In genomic region chr4:128727721-128728430, GRCm38 (mm10) we compare ENCODE assay signal across 8 mouse cellular contexts. TPM values are rescaled to one million over a fixed set of nuclear protein-coding genes. Genes with fewer than 3 reads are reported as not detected.
DNase-seq lines count a peak whose midpoint lies in the region; ATAC-seq and TF ChIP-seq lines count a peak whose summit lies in the region.

No protein-coding gene starts in this region.

- peak overlapping the region; percentile 93 for H3ac ChIP-seq in myocyte (ENCODE audit: control insufficient read depth, insufficient read length)

- H3K9ac ChIP-seq in forebrain, postnatal 0 days = peak overlapping the region; percentile 98
- H3K9ac ChIP-seq in hindbrain, postnatal 0 days (replicated peaks; ENCODE audit: low read length) = peak overlapping the region; percentile 100
- H3K9ac ChIP-seq in liver, embryonic 12.5 days = peak overlapping the region; percentile 90

- no peaks in the 10 kb centered on the region for H3K9me3 ChIP-seq in forebrain, postnatal 0 days (ENCODE audit: low read length)
- no peaks in the 10 kb centered on the region for H3K9me3 ChIP-seq in hindbrain, postnatal 0 days (ENCODE audit: low read length)
- no peaks in the 10 kb centered on the region for H3K9me3 ChIP-seq in liver, embryonic 12.5 days (replicated peaks)

- WGBS in forebrain, postnatal 0 days = under 1% methylated on average over 60 of the region's 65 CpGs
- WGBS in hindbrain, postnatal 0 days = 4% methylated on average over 60 of the region's 65 CpGs
- WGBS in liver, embryonic 12.5 days (ENCODE audit: insufficient replicate concordance) = under 1% methylated on average over 53 of the region's 65 CpGs

- peak; percentile 6 for TF ChIP-seq POLR2A in myocyte (IDR thresholded peaks at IDR 0.05; ENCODE audit: insufficient read length, low read depth)

- peak; percentile 53 for ATAC-seq in forebrain, postnatal 0 days
- ATAC-seq in hindbrain, postnatal 0 days = peak; percentile 61
- peak; percentile 92 for ATAC-seq in liver, embryonic 12.5 days

- 0 out of 2 replicates have a peak, but pooled peaks cover 10% of the 10 kb centered on the region for H3K36me3 ChIP-seq in forebrain, postnatal 0 days (ENCODE audit: insufficient read depth)
- no peaks in the 10 kb centered on the region for H3K36me3 ChIP-seq in hindbrain, postnatal 0 days (ENCODE audit: insufficient read depth, low read length)
- H3K36me3 ChIP-seq in liver, embryonic 12.5 days = peaks cover 23% of the 10 kb centered on the region
- no peaks in the 10 kb centered on the region for H3K36me3 ChIP-seq in myocyte (ENCODE audit: control insufficient read depth, insufficient read depth)

- no peak for TF ChIP-seq CTCF in forebrain, postnatal 0 days (IDR thresholded peaks at IDR 0.05; ENCODE audit: low read depth)
- TF ChIP-seq CTCF in hindbrain, postnatal 0 days (IDR thresholded peaks at IDR 0.05; ENCODE audit: low read depth) = no peak

- peak; percentile 44 for DNase-seq in layer of hippocampus, adult 11-12 months (ENCODE audit: low spot score)
- DNase-seq in layer of hippocampus, postnatal 25 days (ENCODE audit: extremely low spot score in 1 of 2, low spot score in 1 of 2) = no peak
- peak; percentile 68 to 76 for DNase-seq in cerebellum, adult 18-20 months
- peak; percentile 65 for DNase-seq in forebrain, postnatal 0 days
- DNase-seq in hindbrain, postnatal 0 days (ENCODE audit: low spot score) = peak; percentile 60
- DNase-seq in yolk sac, embryonic 10.5 days (ENCODE audit: low spot score) = peak; percentile 65

- peak overlapping the region; percentile 97 for H3K27ac ChIP-seq in forebrain, postnatal 0 days (ENCODE audit: low read depth, low read length)
- H3K27ac ChIP-seq in hindbrain, postnatal 0 days = peak overlapping the region; percentile 98
- peak overlapping the region; percentile 94 for H3K27ac ChIP-seq in liver, embryonic 12.5 days

- peak overlapping the region; percentile 85 for H3K4me2 ChIP-seq in forebrain, postnatal 0 days (ENCODE audit: low read depth)
- H3K4me2 ChIP-seq in hindbrain, postnatal 0 days (ENCODE audit: low read depth, low read length) = peak overlapping the region; percentile 74
- H3K4me2 ChIP-seq in liver, embryonic 12.5 days = peak overlapping the region; percentile 89
- H3K4me2 ChIP-seq in myocyte (ENCODE audit: low read depth) = peak overlapping the region; percentile 90

- H3K4me3 ChIP-seq in forebrain, postnatal 0 days (ENCODE audit: low read depth, low read length) = peak overlapping the region; percentile 99
- peak overlapping the region; percentile 99 for H3K4me3 ChIP-seq in hindbrain, postnatal 0 days (ENCODE audit: low read length)
- H3K4me3 ChIP-seq in liver, embryonic 12.5 days = peak overlapping the region; percentile 93
- H3K4me3 ChIP-seq in myocyte = peak overlapping the region; percentile 86

- peaks cover 52% of the 10 kb centered on the region for H3K79me2 ChIP-seq in myocyte (ENCODE audit: control insufficient read depth, insufficient read depth)

- no peaks in the 10 kb centered on the region for H3K27me3 ChIP-seq in forebrain, postnatal 0 days (ENCODE audit: insufficient read depth, low read length)
- no peaks in the 10 kb centered on the region for H3K27me3 ChIP-seq in hindbrain, postnatal 0 days (ENCODE audit: insufficient read depth, low read length)
- H3K27me3 ChIP-seq in liver, embryonic 12.5 days (replicated peaks) = peaks cover 4% of the 10 kb centered on the region
- H3K27me3 ChIP-seq in myocyte (ENCODE audit: control insufficient read depth, insufficient read depth, insufficient read length) = no peaks in the 10 kb centered on the region

- H3K4me1 ChIP-seq in forebrain, postnatal 0 days (ENCODE audit: insufficient read depth) = peaks cover 30% of the 10 kb centered on the region
- H3K4me1 ChIP-seq in hindbrain, postnatal 0 days (ENCODE audit: insufficient read depth, low read length) = peaks cover 38% of the 10 kb centered on the region
- H3K4me1 ChIP-seq in liver, embryonic 12.5 days = peaks cover 46% of the 10 kb centered on the region

TF ChIP-seq in myocyte, 11 proteins besides CTCF, POLR2A, EP300 and RAD21:
- TF ChIP-seq CEBPB (IDR thresholded peaks at IDR 0.05; ENCODE audit: insufficient read depth, poor library complexity, severe bottlenecking) (no peak), MYOD1 (IDR thresholded peaks at IDR 0.05; ENCODE audit: control insufficient read depth in 1 of 3, insufficient read length in 2 of 3, low read depth in 2 of 3) (no peak), POLR2AphosphoS2 (IDR thresholded peaks at IDR 0.05; ENCODE audit: insufficient read length, low read depth) (no peak), REST (IDR thresholded peaks at IDR 0.05; ENCODE audit: insufficient read depth, insufficient read length) (no peak), SRF (IDR thresholded peaks at IDR 0.05; ENCODE audit: control insufficient read depth, insufficient read length, low read depth) (no peak), MYOG (IDR thresholded peaks at IDR 0.05; ENCODE audit: control insufficient read depth in 1 of 3, insufficient read depth in 1 of 3, insufficient read length in 2 of 3, low read depth in 2 of 3) (no peak), E2F4 (IDR thresholded peaks at IDR 0.05; ENCODE audit: insufficient read depth) (no peak), TCF12 (IDR thresholded peaks at IDR 0.05; ENCODE audit: insufficient read depth, poor library complexity, severe bottlenecking) (no peak), MAX (IDR thresholded peaks at IDR 0.05; ENCODE audit: low read depth) (no peak), USF1 (IDR thresholded peaks at IDR 0.05; ENCODE audit: low read depth) (no peak), TCF3 (IDR thresholded peaks at IDR 0.05; ENCODE audit: insufficient read length, low read depth) (no peak)

RNA-seq across cellular contexts. Expression of gene A3galt2, which starts 27.3 kb away (rescaled TPM):
- total RNA-seq in layer of hippocampus, postnatal 25 days (2021) = under 1 TPM; 0.12 to 0.14 TPM
- total RNA-seq in forebrain, postnatal 0 days (2014; rRNA removed) = 0.52 and 0.92 TPM in 2 replicates
- polyA plus RNA-seq in forebrain, postnatal 0 days (2015; fragmentation: Nextera tagmentation; extraction: Ambion mirVana) = 0.05 and 0.16 TPM in 2 replicates
- 0.47 and 1.1 TPM in 2 replicates for total RNA-seq in hindbrain, postnatal 0 days (2014; rRNA removed)
- polyA plus RNA-seq in hindbrain, postnatal 0 days (2015; fragmentation: Nextera tagmentation; extraction: Ambion mirVana) = 0.10 TPM in 2 replicates
- polyA plus RNA-seq in liver, embryonic 12.5 days (2016; fragmentation: Nextera tagmentation; extraction: Ambion mirVana) = 0.04 and 0.06 TPM in 2 replicates
- 0.13 TPM for polyA plus RNA-seq in myocyte (2012; fragmentation: generic; extraction: Trizol)

Comparison
In these comparisons a context has a peak if more than half of its experiments do, and no peak if none do; other contexts are left out.
1. DNase-seq: peak in layer of hippocampus, adult 11-12 months (single experiment), cerebellum, adult 18-20 months (2 of 2), forebrain, postnatal 0 days (single experiment), hindbrain, postnatal 0 days (single experiment) and yolk sac, embryonic 10.5 days (single experiment); none in layer of hippocampus, postnatal 25 days (0 of 2).
2. Peak in every context shown above with its lines, with median percentiles within 50 percentile points of each other: ATAC-seq, H3K27ac ChIP-seq, H3K4me2 ChIP-seq, H3K4me3 ChIP-seq and H3K9ac ChIP-seq.